Mouse (Mus musculus) heart, adult 2 months (tissue): ENCODE measurements at regions not wholly inside any gene's neighbourhood (a gene's known extent, or its start where the extent isn't known, plus 50 kb on each side); places are given as distances from the start of the nearest gene placed in this dataset.

Experiments used
- CTCF ChIP-seq: fragments of 200-600 bp; IDR thresholded peaks from 2 replicates; pipeline ENCODE4 v1.8.1; 2022; ENCODE audit warnings: antibody characterized with exemption, mild to moderate bottlenecking, moderate library complexity
- EP300 ChIP-seq: fragments of 200-500 bp; IDR thresholded peaks from 2 replicates; pipeline ENCODE4 v1.6.1; 2011; ENCODE audit warnings: low read depth, low read length, control low read depth; ENCODE audit not compliant: insufficient read depth
- POLR2A ChIP-seq: fragments of 200-500 bp; IDR thresholded peaks from 2 replicates; pipeline ENCODE4 v1.6.1; 2011; ENCODE audit warnings: mild to moderate bottlenecking, low read depth, low read length, control low read depth; ENCODE audit not compliant: insufficient read depth

DNA sequence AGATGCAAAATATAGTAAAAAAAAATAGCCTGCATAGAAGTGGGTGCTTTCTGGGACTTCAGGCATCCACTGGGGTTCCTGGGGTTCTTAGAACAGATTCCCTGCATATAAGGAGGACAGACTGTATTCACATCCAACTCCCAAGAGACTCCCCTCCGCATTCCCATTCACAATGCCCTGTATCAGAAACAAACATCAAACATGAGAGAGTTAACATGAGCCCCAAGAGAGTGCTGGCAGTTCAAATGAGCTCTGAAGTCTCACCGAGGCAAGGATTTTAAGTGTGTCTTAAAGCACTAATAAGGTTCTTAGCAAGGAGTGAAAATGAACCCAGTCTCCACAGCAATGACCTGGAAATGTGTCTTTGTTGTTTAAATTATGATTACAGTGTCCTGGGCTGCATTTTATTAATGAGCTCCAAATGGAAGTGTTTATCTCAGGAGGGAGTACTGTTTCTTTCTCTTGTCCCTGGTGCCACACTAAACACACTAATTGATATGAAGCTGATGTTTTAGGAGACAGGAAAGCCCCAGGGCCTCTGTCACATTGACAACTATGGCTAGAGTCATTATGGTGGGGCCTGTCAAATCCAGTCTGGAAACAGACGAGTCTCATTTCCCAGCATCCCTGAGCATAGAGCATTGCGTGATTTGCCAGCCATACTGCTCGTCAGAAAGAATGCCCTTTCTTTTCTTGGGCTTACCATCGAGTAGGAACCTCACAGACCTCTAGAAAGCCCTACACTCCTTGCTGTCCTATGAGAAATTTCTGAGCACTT lies 85.7 kb downstream of the Gm9817 start:
- TF ChIP-seq POLR2A, result no peak
- no peak for TF ChIP-seq CTCF
- TF ChIP-seq EP300, result no peak
